Mouse (Mus musculus) lung, postnatal 0 days (tissue): ENCODE measurements around the gene Nr4a3. TPM values are rescaled to one million over a fixed set of nuclear protein-coding genes. Genes with fewer than 3 reads are reported as not detected.

ENCODE experiments used
- ATAC-seq: fragments of 200-750 bp; cut with Nextera tagmentation; 2 replicates; pipeline ENCODE4 v1.8.0; 2017; ENCODE audit warnings: moderate library complexity
- DNase-seq: peaks from one replicate; pipeline ENCODE4 v3.0.0-alpha.2; 2016; ENCODE audit warnings: low spot score
- H3K27ac ChIP-seq: fragments of 300-500 bp; sonication (generic); 2 replicates; pipeline ENCODE4 v1.5.1; 2014; ENCODE audit warnings: antibody characterized with exemption, mild to moderate bottlenecking, low read length, mixed read lengths
- H3K27me3 ChIP-seq: fragments of 300-500 bp; sonication (generic); replicated peaks from 2 replicates; pipeline ENCODE4 v1.6.1; 2014; ENCODE audit warnings: low read length, mixed read lengths; ENCODE audit not compliant: insufficient read depth
- H3K36me3 ChIP-seq: fragments of 300-500 bp; sonication (generic); 2 replicates; pipeline ENCODE4 v1.6.1; 2014; ENCODE audit warnings: low read length, mixed read lengths; ENCODE audit not compliant: insufficient read depth
- H3K4me1 ChIP-seq: fragments of 300-500 bp; sonication (generic); 2 replicates; pipeline ENCODE4 v1.6.1; 2014; ENCODE audit warnings: antibody characterized with exemption, low read depth, low read length, mixed read lengths; ENCODE audit not compliant: insufficient read depth
- H3K4me2 ChIP-seq: fragments of 300-500 bp; sonication (generic); replicated peaks from 2 replicates; pipeline ENCODE4 v1.6.1; 2014; ENCODE audit warnings: low read depth, mild to moderate bottlenecking, low read length, moderate library complexity, mixed read lengths
- H3K4me3 ChIP-seq: fragments of 300-500 bp; sonication (generic); 2 replicates; pipeline ENCODE4 v1.5.1; 2014; ENCODE audit warnings: low read depth, low read length
- H3K9ac ChIP-seq: fragments of 300-500 bp; sonication (generic); replicated peaks from 2 replicates; pipeline ENCODE4 v1.6.1; 2014; ENCODE audit warnings: low read depth, mild to moderate bottlenecking
- H3K9me3 ChIP-seq: fragments of 300-500 bp; sonication (generic); 2 replicates; pipeline ENCODE4 v1.6.1; 2016; ENCODE audit warnings: low read length, mixed read lengths
- CTCF ChIP-seq: IDR thresholded peaks from 2 replicates; pipeline ENCODE4 v1.5.1; 2016; ENCODE audit warnings: antibody characterized with exemption, mild to moderate bottlenecking
- EP300 ChIP-seq: IDR thresholded peaks from 2 replicates; pipeline ENCODE4 v1.6.1; 2016; ENCODE audit warnings: antibody characterized with exemption, mild to moderate bottlenecking, control low read depth
- WGBS: fragments of 180-500 bp; shearing (Covaris S2); extraction: QIAGEN DNeasy Blood & Tissue Kit; methylation state at CpG from one replicate; pipeline ENCODE4 v1.1.7; 2014; 5-methylcytosine and 5-hydroxymethylcytosine counted together
- polyA plus RNA-seq: library from polyadenylated mRNA; unstranded; fragments of >200 nt; fragmentation: Nextera tagmentation; extraction: Ambion mirVana; gene quantifications from 2 replicates; pipeline ENCODE4 v1.2.1, GENCODE M21; 2015

Nr4a3 gene
- polyA plus RNA-seq, 1 experiment from 2014 or later = 0.14 TPM

GRCm38 (mm10) chr4:48042786-48043701 is 1.9 kb upstream of the Nr4a3 start:
- ATAC-seq (peak; percentile 91), DNase-seq (peak; percentile 99)
- Histone ChIP-seq H3K9ac (peak overlapping the region; percentile 63), H3K27ac (peak overlapping the region; percentile 99), H3K9me3 (no peaks in the 10 kb centered on the region), H3K27me3 (peaks cover 13% of the 10 kb centered on the region), H3K4me3 (peak overlapping the region; percentile 74), H3K36me3 (no peaks in the 10 kb centered on the region), H3K4me2 (peak overlapping the region; percentile 100), H3K4me1 (peaks cover 20% of the 10 kb centered on the region)
- TF ChIP-seq CTCF = peak; percentile 80
- TF ChIP-seq EP300 = peak; percentile 87
- WGBS = under 1% methylated on average over 83 of the region's 105 CpGs

- H3K4me2 ChIP-seq = peak overlapping the region; percentile 100
- WGBS = 1% methylated on average over 11 of the region's 11 CpGs
- peak overlapping the region; percentile 74 for H3K4me3 ChIP-seq
- TF ChIP-seq CTCF = no peak
- TF ChIP-seq EP300 = no peak
- H3K36me3 ChIP-seq = no peaks in the 10 kb centered on the region
- H3K27me3 ChIP-seq = peaks cover 19% of the 10 kb centered on the region
- peak overlapping the region; percentile 33 for H3K9ac ChIP-seq
- H3K9me3 ChIP-seq = no peaks in the 10 kb centered on the region
- peak overlapping the region; percentile 99 for H3K27ac ChIP-seq
- H3K4me1 ChIP-seq = peaks cover 25% of the 10 kb centered on the region
- ATAC-seq (no peak), DNase-seq (peak; percentile 68)
Observed at GRCm38 (mm10) chr4:48044141-48044490, 837 bp upstream of the Nr4a3 start.

- Histone ChIP-seq H3K4me3 (peak overlapping the region; percentile 74), H3K9ac (peak overlapping the region; percentile 29; the same call in 1 of the 2 replicates), H3K4me1 (peaks cover 25% of the 10 kb centered on the region), H3K27ac (peak overlapping the region; percentile 26; the same call in 1 of the 2 replicates), H3K9me3 (no peaks in the 10 kb centered on the region), H3K4me2 (peak overlapping the region; percentile 100), H3K36me3 (no peaks in the 10 kb centered on the region), H3K27me3 (peaks cover 29% of the 10 kb centered on the region)
- under 1% methylated on average over 39 of the region's 42 CpGs for WGBS
- no peak for DNase-seq
- TF ChIP-seq CTCF (peak; percentile 17; the same call in 1 of the 2 replicates), EP300 (no peak)
- no peak for ATAC-seq
Observed at GRCm38 (mm10) chr4:48045281-48045720, 348 bp downstream of the Nr4a3 start.

GRCm38 (mm10) chr4:48045721-48046460 is 938 bp downstream of the Nr4a3 start:
- Histone ChIP-seq H3K4me1 (peaks cover 25% of the 10 kb centered on the region), H3K9ac (peak overlapping the region; percentile 29; the same call in 1 of the 2 replicates), H3K4me3 (peak overlapping the region; percentile 74), H3K4me2 (peak overlapping the region; percentile 100), H3K27ac (no peak overlapping the region), H3K36me3 (no peaks in the 10 kb centered on the region), H3K27me3 (peaks cover 35% of the 10 kb centered on the region), H3K9me3 (no peaks in the 10 kb centered on the region)
- ATAC-seq (no peak), DNase-seq (peak; percentile 65)
- TF ChIP-seq EP300 (no peak), CTCF (no peak)
- WGBS = 1% methylated on average over 39 of the region's 39 CpGs

GRCm38 (mm10) chr4:48046461-48046901 is 1.5 kb downstream of the Nr4a3 start:
- 1% methylated on average over 20 of the region's 20 CpGs for WGBS
- Histone ChIP-seq H3K9ac (no peak overlapping the region), H3K4me3 (peak overlapping the region; percentile 74), H3K4me2 (peak overlapping the region; percentile 100), H3K27me3 (peaks cover 41% of the 10 kb centered on the region), H3K36me3 (no peaks in the 10 kb centered on the region), H3K9me3 (no peaks in the 10 kb centered on the region), H3K27ac (no peak overlapping the region), H3K4me1 (peaks cover 25% of the 10 kb centered on the region)
- TF ChIP-seq EP300 (no peak), CTCF (no peak)
- peak; percentile 9 for DNase-seq
- ATAC-seq = no peak
